Mouse (Mus musculus) stomach, embryonic 14.5 days (tissue): ENCODE measurements around the gene Sfxn2. TPM values are rescaled to one million over a fixed set of nuclear protein-coding genes. Genes with fewer than 3 reads are reported as not detected.

Source experiments
- ATAC-seq: fragments of 200-750 bp; cut with Nextera tagmentation; 2 replicates; pipeline ENCODE4 v1.8.0; 2017; ENCODE audit warnings: low read depth, moderate TSS enrichment; ENCODE audit not compliant: insufficient number of reproducible peaks, insufficient read depth, low FRiP score
- H3K27ac ChIP-seq: fragments of 300-500 bp; sonication (generic); 2 replicates; pipeline ENCODE4 v1.5.1; 2014; ENCODE audit warnings: mild to moderate bottlenecking, low read length, moderate library complexity, mixed read lengths
- H3K27me3 ChIP-seq: fragments of 300-500 bp; sonication (generic); 2 replicates; pipeline ENCODE4 v1.6.1; 2014; ENCODE audit warnings: low read length, control low read depth, mixed read lengths; ENCODE audit not compliant: control insufficient read depth, insufficient read depth
- H3K36me3 ChIP-seq: fragments of 300-500 bp; sonication (generic); 2 replicates; pipeline ENCODE4 v1.6.1; 2014; ENCODE audit warnings: mild to moderate bottlenecking, control low read depth, low read length, moderate library complexity, mixed read lengths; ENCODE audit not compliant: control insufficient read depth, insufficient read depth
- H3K4me1 ChIP-seq: fragments of 300-500 bp; sonication (generic); 2 replicates; pipeline ENCODE4 v1.6.1; 2014; ENCODE audit warnings: low read length, control low read depth, mixed read lengths; ENCODE audit not compliant: control insufficient read depth, insufficient read depth
- H3K4me2 ChIP-seq: fragments of 300-500 bp; sonication (generic); replicated peaks from 2 replicates; pipeline ENCODE4 v1.6.1; 2014; ENCODE audit warnings: low read depth, low read length, control low read depth
- H3K4me3 ChIP-seq: fragments of 300-500 bp; sonication (generic); 2 replicates; pipeline ENCODE4 v1.5.1; 2014; ENCODE audit warnings: low read depth, low read length, control low read depth
- H3K9ac ChIP-seq: fragments of 300-500 bp; sonication (generic); replicated peaks from 2 replicates; pipeline ENCODE4 v1.6.1; 2014; ENCODE audit warnings: low read depth, mild to moderate bottlenecking, control low read depth, low read length, moderate library complexity, mixed read lengths
- H3K9me3 ChIP-seq: fragments of 300-500 bp; sonication (generic); 2 replicates; pipeline ENCODE4 v1.6.1; 2016; ENCODE audit warnings: low read depth, low read length, control low read depth; ENCODE audit not compliant: control insufficient read depth
- WGBS: fragments of 180-500 bp; shearing (Covaris S2); extraction: QIAGEN DNeasy Blood & Tissue Kit; methylation state at CpG from one replicate; pipeline ENCODE4 v1.1.7; 2014; 5-methylcytosine and 5-hydroxymethylcytosine counted together
- polyA plus RNA-seq: library from polyadenylated mRNA; unstranded; fragments of >200 nt; fragmentation: Nextera tagmentation; extraction: Ambion mirVana; gene quantifications from 2 replicates; pipeline ENCODE4 v1.2.1, GENCODE M21; 2014

Sfxn2 gene
- polyA plus RNA-seq, 1 experiment from 2014 or later: 19.3 TPM

DNA sequence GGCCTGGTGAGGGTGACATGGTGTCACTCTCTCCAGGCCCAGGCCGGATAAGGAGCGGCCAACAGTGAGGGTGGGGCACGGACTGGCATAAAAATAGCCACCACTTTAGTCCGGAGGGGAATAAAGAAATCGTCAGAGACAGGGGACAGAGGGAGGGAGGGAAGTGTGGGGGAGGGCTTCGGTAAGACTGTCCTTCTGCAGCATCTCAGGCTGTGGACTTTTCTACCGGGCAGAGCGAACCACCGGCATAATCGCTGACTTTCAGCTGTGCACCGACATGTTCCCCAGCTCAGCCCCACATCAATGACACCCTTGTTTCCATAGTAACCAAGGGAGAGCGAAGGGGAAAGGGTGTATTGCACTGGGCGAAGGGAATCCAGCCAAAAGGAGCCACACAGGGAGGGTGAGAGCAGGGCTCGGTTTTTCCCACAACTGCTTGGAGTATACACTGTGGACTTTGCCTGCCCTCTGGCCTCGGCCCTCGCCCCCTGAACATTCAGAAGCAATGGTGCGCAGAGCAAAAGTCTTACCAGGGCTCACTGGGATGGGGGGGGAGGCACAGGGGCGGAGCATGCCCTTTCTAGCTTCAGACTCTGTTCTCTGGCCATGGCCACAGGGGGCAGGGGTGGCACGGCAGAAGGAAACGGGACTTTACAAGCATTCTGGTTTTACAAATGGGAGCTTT is 44.5 kb upstream of the Sfxn2 start:
- H3K27me3 ChIP-seq: no peaks in the 10 kb centered on the region
- H3K27ac ChIP-seq: peak overlapping the region; percentile 87
- no peak overlapping the region for H3K9ac ChIP-seq
- H3K36me3 ChIP-seq: no peaks in the 10 kb centered on the region
- no peak for ATAC-seq
- peak overlapping the region; percentile 42 for H3K4me2 ChIP-seq
- H3K4me3 ChIP-seq: no peak overlapping the region; the same call in 1 of the 2 replicates
- H3K4me1 ChIP-seq: peaks cover 72% of the 10 kb centered on the region
- 6% methylated on average over 20 of the region's 20 CpGs for WGBS
- no peaks in the 10 kb centered on the region for H3K9me3 ChIP-seq

DNA sequence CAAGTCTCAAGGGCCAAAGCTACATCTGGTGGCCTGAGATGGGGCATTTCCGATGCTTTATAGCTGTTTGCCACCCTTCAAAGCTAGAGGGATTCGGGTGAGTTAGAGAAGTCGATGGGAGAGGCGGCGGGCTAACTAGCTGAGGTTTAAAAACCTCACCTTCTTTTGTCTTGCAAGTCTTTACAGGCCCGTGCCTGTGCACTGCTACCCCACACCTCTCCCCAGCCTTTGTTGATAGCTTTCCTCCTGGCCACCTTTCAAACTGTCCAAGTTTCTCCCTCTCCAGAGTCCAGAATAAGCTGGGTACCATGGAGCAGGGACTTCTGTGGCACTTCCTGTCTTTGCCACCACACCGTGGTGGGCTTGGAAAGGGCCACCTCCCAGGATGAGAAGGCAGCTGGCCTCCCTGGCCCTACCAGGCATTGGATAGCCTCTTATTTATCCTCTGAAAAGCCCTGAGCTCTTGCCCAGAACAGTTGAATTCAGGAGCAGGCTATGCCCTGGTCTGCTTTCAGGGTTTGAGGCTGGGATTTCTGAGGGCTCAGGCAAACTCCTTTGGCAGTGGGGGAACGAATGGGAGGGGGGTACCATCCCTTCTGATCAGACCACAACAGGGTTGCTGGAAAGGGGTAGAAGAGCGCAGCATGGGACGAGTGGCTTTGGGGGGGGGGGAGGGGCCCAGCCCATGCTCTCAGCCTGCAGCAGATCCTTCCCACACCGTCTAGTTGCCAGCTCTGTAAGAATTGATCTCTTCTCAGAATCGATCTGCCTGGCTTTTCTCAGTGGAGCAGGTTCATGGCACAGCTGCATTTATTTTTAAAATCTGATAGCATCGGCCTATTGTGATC is 43.3 kb upstream of the Sfxn2 start:
- Histone ChIP-seq H3K4me2 (no peak overlapping the region), H3K27ac (peak overlapping the region; percentile 87), H3K36me3 (no peaks in the 10 kb centered on the region), H3K4me1 (peaks cover 67% of the 10 kb centered on the region), H3K9ac (0 out of 2 replicates have a peak overlapping the region, but pooled peaks have one; percentile 15), H3K9me3 (no peaks in the 10 kb centered on the region), H3K27me3 (no peaks in the 10 kb centered on the region), H3K4me3 (no peak overlapping the region)
- ATAC-seq: no peak
- WGBS: 21% methylated on average over 13 of the region's 13 CpGs

- Histone ChIP-seq H3K9ac (no peak overlapping the region; the same call in 1 of the 2 replicates), H3K4me1 (peaks cover 64% of the 10 kb centered on the region)
- WGBS: 16% methylated on average over 8 of the region's 8 CpGs
These were observed 42.6 kb upstream of the Sfxn2 start for GRCm38 (mm10) chr19:46530449-46530990.

DNA sequence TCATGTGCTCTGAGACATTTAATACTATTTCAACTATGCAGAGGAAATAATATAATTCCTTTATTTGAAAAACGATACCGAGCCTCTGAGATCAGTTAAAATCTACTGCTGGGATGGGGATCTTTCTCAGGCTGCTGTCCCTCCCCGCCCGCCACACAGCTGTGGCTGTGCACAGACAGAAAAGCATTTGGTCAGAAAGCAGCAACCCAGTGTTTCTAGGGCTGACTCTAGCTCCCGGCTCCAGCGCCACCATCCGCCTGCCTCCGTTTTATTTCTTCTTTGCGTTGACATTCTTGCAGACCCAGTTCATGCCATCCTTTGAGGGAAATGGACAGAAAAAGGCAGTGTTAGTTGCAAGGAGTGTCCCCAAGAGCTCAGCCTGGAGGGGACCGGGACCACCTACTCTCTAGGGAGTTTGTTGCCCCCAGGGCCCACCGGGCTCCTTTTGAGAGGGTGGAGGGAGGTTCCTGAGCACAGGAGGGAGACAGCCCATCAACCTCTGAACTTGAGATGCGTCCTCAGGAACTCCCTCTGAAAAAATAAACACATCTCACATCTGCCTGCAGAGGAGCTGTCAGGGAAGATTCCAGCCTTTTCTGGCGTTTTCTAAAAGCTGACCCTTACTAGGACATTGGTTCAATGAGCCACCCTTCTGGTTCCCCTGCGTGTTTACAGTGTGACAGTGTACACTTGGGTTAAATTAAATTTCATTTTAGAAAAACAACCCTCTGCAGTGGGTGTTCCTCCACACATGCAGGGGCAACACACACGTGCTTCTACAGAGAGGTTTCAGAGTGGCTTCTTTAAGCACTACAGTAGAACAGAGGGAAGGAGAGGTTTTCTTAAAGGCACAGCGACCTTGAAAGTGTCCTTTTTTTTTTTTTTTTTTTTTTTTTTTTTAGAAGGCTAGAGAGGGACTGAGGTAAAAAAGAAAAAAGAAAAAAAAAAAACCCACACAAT is 41.8 kb upstream of the Sfxn2 start:
- Histone ChIP-seq H3K27ac (peak overlapping the region; percentile 87), H3K9me3 (no peaks in the 10 kb centered on the region), H3K9ac (no peak overlapping the region; the same call in 1 of the 2 replicates), H3K4me2 (no peak overlapping the region; the same call in 1 of the 2 replicates), H3K27me3 (no peaks in the 10 kb centered on the region), H3K4me3 (no peak overlapping the region), H3K36me3 (no peaks in the 10 kb centered on the region), H3K4me1 (peaks cover 62% of the 10 kb centered on the region)
- WGBS: 10% methylated on average over 16 of the region's 16 CpGs
- no peak for ATAC-seq

More at GRCm38 (mm10) chr19:46530449-46530990, 42.6 kb upstream of the Sfxn2 start:
- H3K4me2 ChIP-seq: no peak overlapping the region
- no peak overlapping the region for H3K4me3 ChIP-seq
- H3K36me3 ChIP-seq: no peaks in the 10 kb centered on the region
- ATAC-seq: no peak
- H3K27ac ChIP-seq: peak overlapping the region; percentile 87
- no peaks in the 10 kb centered on the region for H3K27me3 ChIP-seq
- H3K9me3 ChIP-seq: no peaks in the 10 kb centered on the region

- peak; percentile 19; the same call in 1 of the 2 replicates for ATAC-seq
- WGBS: 18% methylated on average over 10 of the region's 10 CpGs
- Histone ChIP-seq H3K4me3 (no peak overlapping the region), H3K4me2 (no peak overlapping the region), H3K27ac (peak overlapping the region; percentile 87), H3K36me3 (no peaks in the 10 kb centered on the region), H3K27me3 (no peaks in the 10 kb centered on the region), H3K9ac (no peak overlapping the region), H3K9me3 (no peaks in the 10 kb centered on the region), H3K4me1 (peaks cover 62% of the 10 kb centered on the region)
These were observed 41.0 kb upstream of the Sfxn2 start for GRCm38 (mm10) chr19:46532031-46532688.

DNA sequence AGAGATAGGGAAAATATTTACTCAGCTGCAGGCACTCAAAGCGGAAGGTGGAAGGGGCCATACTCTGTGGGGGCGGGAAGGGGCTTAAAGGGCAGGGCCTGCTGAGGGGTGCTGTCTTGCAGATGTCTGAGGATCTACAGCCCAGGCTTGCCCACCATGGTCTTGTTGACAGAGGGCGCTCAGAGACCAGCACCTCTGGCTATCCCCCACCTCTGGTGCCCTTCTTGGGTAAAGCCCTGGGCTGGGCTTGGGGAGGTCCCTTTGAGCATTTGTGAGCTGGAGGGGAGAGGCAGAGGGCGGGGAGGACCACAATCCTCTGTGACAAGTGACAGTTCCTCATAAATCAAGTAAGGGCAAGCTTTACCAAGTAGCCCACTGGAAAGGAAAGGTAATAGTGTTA is 40.1 kb upstream of the Sfxn2 start:
- Histone ChIP-seq H3K4me1 (peaks cover 62% of the 10 kb centered on the region), H3K9me3 (no peaks in the 10 kb centered on the region), H3K27me3 (no peaks in the 10 kb centered on the region), H3K4me2 (no peak overlapping the region), H3K36me3 (no peaks in the 10 kb centered on the region), H3K9ac (no peak overlapping the region), H3K27ac (peak overlapping the region; percentile 87; the same call in 1 of the 2 replicates), H3K4me3 (no peak overlapping the region)
- 0 out of 2 replicates have a peak, but pooled peaks have one; percentile 24 for ATAC-seq
- WGBS: 40% methylated on average over 4 of the region's 4 CpGs

DNA sequence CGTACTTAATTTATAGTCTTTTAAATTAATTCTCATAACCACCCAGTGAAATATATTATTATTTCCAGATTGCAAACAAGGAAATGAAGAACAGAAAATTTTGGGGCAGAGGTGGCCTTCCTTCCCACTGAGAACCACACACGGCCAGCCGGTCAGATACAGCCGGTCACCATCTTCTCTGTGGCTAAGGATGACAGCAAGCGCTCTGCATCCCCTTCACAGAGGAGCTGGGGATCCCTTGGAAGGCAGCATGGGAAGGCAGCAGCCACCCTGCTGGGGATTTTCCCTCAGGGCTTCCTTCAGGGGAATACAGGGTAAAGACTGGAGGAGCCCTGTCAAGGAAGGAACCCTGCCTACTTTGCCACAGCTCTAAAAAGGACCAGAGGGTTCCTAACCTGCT is 39.6 kb upstream of the Sfxn2 start:
- Histone ChIP-seq H3K4me1 (peaks cover 58% of the 10 kb centered on the region), H3K36me3 (no peaks in the 10 kb centered on the region), H3K27me3 (no peaks in the 10 kb centered on the region), H3K4me2 (no peak overlapping the region), H3K4me3 (no peak overlapping the region), H3K27ac (peak overlapping the region; percentile 87; the same call in 1 of the 2 replicates), H3K9me3 (no peaks in the 10 kb centered on the region), H3K9ac (no peak overlapping the region)
- WGBS: 54% methylated on average over 5 of the region's 5 CpGs
- ATAC-seq: no peak
